Mouse (Mus musculus) forelimb bud, embryonic 11.5 days (tissue): ENCODE results near the gene Wdr54.

Experiments used
- DNase-seq: peaks from one replicate; pipeline ENCODE4 v3.0.0-alpha.2; 2012; ENCODE audit warnings: low read depth, low spot score

The Wdr54 gene

GRCm38 (mm10) chr6:83161442-83161841 is 5.2 kb upstream of the Wdr54 start:
- DNase-seq = no peak

GRCm38 (mm10) chr6:83159456-83159855 is 3.3 kb upstream of the Wdr54 start:
- DNase-seq = peak; percentile 69

- no peak for DNase-seq
Observed at GRCm38 (mm10) chr6:83155552-83156238, 502 bp downstream of the Wdr54 start.

- DNase-seq = no peak
Observed at GRCm38 (mm10) chr6:83153485-83153884, 2.7 kb downstream of the Wdr54 start.

DNA sequence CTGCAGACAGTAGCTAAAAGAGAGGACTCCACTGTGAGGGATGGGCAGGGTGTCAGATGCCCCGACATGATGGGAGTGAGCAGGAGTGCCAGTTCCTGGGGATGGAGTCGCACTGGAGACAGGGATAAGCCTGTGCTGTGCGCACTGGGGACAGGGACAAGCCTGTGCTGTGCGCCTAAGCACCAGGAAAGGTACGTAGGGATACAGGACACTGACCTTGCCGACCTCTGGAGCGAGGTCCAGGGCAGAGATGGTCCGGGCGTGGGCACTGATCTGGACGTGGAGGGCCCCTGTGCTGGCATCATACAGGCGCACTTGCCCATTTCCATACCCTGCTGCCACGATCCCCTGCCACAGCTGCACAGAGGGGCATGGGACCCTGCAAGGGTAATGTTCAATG is 3.2 kb downstream of the Wdr54 start:
- no peak for DNase-seq

DNA sequence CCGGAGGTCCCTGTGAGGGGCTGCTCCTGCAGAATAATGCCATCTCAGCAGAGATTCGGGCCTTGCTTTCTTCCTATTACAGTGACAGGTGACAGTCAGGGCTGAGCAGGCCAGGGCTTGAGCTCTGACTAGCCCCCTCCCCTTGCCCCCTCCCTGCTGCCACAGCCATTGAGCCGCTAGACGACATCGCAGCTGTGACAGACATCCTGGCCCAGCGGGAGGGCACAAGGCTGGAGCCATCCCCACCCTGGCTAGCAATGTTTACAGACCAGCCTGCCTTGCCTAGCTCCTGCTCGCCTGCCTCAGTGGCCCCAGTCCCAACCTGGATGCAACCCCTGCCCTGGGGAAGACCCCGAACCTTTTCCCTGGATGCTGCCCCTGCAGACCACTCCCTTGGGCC is 4.5 kb downstream of the Wdr54 start:
- no peak for DNase-seq

DNA sequence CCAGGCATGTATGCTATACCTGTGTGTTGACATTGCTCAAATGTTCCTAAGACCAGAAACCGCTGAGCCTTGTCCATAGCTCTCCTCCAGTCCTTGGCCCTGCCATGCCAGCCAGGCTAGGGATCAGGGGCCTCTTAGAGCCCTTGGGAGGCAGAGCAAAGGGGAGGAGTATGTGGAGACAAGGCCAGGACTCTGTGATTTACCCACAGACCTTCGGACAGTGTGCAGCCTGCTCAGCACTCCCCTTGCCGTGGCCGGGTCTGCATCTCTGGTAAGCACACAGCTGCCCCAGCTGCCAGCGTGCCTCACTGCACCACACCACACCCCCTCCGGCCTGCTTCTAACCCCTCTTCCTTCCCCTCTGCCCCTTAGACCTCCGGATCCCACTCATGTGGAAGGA is 8.9 kb downstream of the Wdr54 start:
- DNase-seq = no peak

DNA sequence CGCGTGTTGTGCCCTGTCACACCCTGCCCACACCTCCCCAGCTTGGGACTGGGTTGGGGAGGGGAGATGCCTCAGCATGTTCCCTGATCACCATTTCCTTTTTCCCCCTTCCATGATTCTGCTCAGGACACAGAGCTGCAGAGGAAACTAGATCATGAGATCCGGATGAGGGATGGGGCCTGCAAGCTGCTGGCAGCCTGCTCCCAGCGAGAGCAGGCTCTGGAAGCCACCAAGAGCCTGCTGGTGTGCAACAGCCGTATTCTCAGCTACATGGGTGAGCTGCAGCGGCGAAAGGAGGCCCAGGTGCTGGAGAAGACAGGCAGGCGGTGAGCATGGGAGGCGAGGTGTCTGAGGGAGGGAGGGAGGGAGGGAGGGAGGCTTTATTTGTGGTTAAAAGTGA is 10.4 kb downstream of the Wdr54 start:
- no peak for DNase-seq

GRCm38 (mm10) chr6:83145209-83145608 is 11.0 kb downstream of the Wdr54 start:
- no peak for DNase-seq

- DNase-seq = no peak
Observed at GRCm38 (mm10) chr6:83142886-83143285, 13.3 kb downstream of the Wdr54 start.

DNA sequence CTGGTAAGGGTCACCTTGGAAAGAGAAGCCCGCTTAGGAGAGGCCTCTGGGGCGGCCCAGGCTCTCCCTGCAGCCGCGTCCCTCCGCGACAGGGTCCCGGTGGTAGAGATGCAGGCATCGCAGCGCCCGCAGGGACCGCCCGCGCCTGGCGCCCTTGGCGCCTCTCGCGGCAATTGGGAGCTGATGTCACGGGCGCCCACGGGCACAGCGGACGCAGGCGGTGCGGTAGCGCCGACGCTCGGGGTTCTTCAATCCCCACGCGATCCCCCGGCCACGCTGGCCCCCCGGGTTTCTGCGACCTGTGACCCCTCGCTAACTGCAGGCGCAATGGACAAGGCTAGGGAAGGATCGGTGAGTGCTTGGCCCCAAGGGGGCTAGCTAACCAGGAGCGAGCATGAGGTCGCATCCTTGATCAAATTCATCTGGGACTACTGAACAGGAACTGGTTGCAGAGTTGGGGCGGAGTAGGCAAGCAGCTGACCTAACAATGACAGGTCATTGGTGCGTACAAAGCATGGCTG is 13.9 kb downstream of the Wdr54 start:
- no peak for DNase-seq

DNA sequence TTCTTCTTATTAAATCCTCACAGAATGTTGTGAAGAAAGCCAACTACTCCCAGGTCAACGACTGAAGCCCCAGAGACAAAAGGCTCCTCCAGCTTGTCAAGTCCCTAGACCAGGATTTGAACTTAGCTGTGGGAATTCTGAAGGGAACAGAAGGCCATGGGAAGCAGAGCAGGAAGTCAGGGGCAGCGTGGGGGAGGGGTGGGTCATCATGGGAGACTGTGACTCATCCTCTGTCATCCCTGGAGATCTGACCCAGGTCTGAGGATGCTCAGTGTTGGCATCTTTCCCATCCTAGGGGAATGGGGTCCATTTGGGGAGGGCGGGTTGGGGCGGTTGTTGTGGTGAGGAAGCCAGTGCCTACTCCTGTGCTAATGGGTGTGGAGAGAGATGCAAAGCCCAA is 14.6 kb downstream of the Wdr54 start:
- no peak for DNase-seq

DNA sequence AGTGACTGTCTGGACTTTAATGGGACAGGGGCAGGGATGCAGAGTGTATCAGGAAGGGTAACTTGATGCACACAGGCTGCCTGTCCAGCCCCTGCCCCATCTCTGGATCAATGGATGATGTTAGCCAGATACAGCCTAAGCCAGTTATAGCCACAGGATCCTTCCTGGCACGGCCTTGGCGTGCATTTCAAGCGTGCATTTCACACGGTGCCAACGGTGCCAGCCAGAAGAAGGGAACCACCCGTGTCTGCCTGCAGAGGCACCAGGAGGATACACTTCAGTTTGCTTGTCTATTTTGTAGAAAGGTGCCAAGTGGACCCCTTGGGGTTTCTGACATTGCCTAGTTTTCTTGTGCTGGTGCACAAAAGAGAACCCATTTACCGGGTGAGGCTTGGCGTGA is 16.2 kb downstream of the Wdr54 start:
- no peak for DNase-seq

- peak; percentile 62 for DNase-seq
Observed at GRCm38 (mm10) chr6:83138056-83138455, 18.1 kb downstream of the Wdr54 start.

GRCm38 (mm10) chr6:83137576-83137950 is 18.6 kb downstream of the Wdr54 start:
- peak; percentile 95 for DNase-seq

DNA sequence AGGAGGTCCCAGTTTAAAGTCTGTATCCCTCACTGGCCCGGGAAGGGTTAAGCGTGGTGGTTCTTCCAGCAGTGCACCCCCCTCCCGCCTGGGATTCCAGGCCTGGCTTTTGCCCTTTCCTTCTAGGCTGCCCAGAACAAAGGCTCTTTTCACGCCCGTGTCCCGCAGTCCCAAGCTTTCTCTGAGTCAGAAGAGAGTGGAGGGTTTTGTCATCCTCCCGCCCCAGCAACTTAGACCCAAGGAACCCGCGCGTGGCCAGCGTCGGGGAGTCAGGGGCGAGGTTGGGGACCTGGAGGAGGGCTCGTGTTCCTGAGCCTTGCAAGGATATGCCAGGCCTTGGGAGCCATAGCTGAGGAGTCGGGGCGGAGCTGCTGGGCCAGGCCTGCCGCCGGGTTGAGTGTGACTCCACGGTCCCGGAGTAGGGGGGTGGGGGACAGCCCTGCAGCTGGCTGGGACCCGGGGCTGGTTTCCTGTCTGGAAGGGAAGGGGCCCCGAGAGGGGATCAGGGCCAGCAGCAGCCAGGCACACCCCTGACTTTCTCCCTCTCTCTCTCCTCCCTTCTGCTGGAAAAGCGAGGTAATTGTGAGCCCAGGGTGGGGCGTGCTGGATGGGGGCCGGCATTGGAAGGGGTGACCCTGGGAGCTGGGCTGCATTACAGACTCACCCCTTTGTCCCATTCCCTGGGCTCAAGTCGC is 19.2 kb downstream of the Wdr54 start:
- DNase-seq = peak; percentile 84

DNA sequence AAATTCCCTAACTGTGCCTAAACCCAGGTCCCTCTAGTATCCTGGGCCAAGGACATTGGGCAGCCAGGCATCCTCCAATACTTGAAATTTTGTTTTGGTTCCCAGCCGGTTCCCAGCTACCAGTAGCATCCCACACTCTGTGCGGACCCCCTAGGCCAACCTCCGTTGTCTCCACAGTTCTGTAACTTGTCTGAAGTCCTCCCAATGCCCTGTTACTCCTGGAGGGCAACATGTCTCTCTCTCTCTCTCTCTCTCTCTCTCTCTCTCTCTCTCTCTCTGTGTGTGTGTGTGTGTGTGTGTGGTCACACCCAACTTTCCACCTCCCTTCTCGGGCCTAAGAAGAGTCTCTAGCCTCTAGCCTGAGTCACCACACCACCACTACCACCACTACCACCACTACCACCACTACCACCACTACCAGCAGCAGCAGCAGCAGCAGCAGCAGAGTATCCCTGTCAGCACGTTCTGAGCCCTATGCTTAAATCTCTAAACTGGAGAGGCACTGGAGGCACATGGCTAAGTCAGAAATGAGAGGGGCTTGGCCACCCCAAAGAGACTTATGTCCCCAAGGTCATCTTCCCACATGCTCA is 19.8 kb downstream of the Wdr54 start:
- DNase-seq = no peak

DNA sequence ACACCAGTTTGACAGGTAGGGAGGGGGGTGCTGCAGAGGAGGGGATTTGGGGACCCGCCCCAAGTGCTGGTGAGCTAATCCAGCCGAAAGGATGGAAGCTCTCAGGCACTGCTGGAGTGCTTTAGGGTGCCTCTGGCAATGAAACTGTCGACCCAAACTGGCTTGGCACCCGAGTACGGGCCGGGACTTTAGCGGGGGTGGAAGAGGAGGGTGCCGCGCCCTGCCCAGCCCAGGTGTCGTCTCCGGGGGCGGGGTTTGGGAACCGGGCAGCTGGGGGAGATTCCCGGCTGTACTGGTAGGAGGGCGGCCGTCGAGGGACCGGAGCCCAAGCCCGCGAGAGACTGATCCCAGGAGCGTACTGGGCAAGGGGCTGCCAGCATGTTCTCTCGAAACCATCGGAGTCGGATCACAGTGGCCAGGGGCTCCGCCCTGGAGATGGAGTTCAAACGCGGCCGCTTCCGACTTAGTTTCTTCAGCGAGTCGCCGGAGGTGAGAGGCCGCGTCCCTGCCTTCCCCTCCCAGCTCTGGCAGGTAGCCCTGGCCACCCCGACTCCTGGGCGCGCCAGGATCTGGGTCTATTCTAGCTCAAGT is 20.5 kb downstream of the Wdr54 start:
- DNase-seq = no peak

- DNase-seq = no peak
Observed at GRCm38 (mm10) chr6:83134951-83135513, 21.2 kb downstream of the Wdr54 start, which contains the start of gene Rtkn. Gene Rtkn, plus strand, starts transcription at chr6:83135463.

- DNase-seq = no peak
Observed at GRCm38 (mm10) chr6:83134226-83134625, 22.0 kb downstream of the Wdr54 start.

DNA sequence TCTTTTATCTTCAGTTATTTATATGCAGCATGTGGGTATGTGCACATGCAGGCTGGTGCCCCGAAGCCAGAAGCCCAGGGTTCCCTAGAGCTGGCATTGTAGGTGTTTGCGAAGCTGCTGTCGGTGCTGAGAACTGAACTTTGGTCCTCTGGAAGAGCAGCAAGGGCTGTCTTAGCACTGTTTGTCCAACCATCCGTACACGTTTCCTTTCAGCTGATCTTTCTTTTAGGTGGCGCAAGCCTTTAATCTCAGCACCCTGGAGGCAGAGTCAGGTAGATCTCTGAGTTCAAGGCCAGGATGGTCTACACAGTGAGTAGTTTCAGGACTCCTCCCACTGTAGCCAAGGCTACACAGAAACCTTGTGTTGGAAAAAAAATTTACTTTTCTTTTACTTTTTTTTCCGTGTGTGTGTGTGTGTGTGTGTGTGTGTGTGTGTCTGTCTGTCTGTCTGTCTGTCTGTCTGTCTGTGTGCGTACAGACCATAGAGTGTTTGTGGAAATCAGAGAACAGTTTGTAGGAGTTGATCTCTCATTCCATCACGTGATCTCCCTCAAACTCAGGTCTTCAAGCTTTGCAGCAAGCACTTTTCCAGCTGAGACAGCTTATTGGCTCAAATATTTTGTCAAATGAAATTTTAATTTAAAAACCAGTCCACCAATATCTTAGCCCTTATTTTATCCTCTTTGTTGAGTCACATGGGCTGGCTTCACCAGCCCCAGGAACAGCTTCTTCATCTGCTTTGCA is 23.8 kb downstream of the Wdr54 start:
- DNase-seq = no peak
